Mouse (Mus musculus): ENCODE measurements around the gene Tgm7.

- TF ChIP-seq CTCF (IDR thresholded peaks at IDR 0.05) (no peak), EP300 (IDR thresholded peaks at IDR 0.05) (no peak)
Observed at GRCm38 (mm10) chr2:121067116-121067515, 42.5 kb downstream of the Tgm7 start.
